In genomic region chr11:96839428-96839827, GRCm38 (mm10) we compare ENCODE assay signal across 17 mouse cellular contexts. TPM values are rescaled to one million over a fixed set of nuclear protein-coding genes. Genes with fewer than 3 reads are reported as not detected.
"Had no signal": no experiment of that assay in that cellular context is flagged by ENCODE, and none has a peak within 500 bp of the region (broad histone marks: within the 10 kb centered on the region; RNA-seq: fewer than 3 reads in every experiment).

No protein-coding gene starts in this region.

- H3K27ac ChIP-seq: kidney, postnatal 0 days; liver, embryonic 13.5 days; lung, embryonic 15.5 days; midbrain, embryonic 10.5 days; midbrain, embryonic 15.5 days; neural tube, embryonic 13.5 days; stomach, embryonic 15.5 days had no signal

- H3K4me2 ChIP-seq: liver, embryonic 13.5 days; lung, embryonic 15.5 days; midbrain, embryonic 15.5 days; neural tube, embryonic 13.5 days; stomach, embryonic 15.5 days had no signal

- H3K36me3 ChIP-seq: liver, embryonic 13.5 days; lung, embryonic 15.5 days; midbrain, embryonic 10.5 days; midbrain, embryonic 15.5 days; neural tube, embryonic 13.5 days; stomach, embryonic 15.5 days had no signal

- H3K9ac ChIP-seq: liver, embryonic 13.5 days; lung, embryonic 15.5 days; midbrain, embryonic 15.5 days; stomach, embryonic 15.5 days had no signal

- H3K4me3 ChIP-seq: liver, embryonic 13.5 days; lung, embryonic 15.5 days; megakaryocyte, embryonic 14.5 days; midbrain, embryonic 10.5 days; midbrain, embryonic 15.5 days; neural tube, embryonic 13.5 days; stomach, embryonic 15.5 days had no signal

- H3K4me1 ChIP-seq: lung, embryonic 15.5 days; midbrain, embryonic 15.5 days; neural tube, embryonic 13.5 days; stomach, embryonic 15.5 days had no signal

- ATAC-seq: intestine, postnatal 0 days; midbrain, embryonic 15.5 days had no signal

- H3K9me3 ChIP-seq: liver, embryonic 13.5 days; lung, embryonic 15.5 days; midbrain, embryonic 10.5 days; midbrain, embryonic 15.5 days; neural tube, embryonic 13.5 days; stomach, embryonic 15.5 days had no signal

- H3K27me3 ChIP-seq: midbrain, embryonic 15.5 days; neural tube, embryonic 13.5 days; stomach, embryonic 15.5 days had no signal

- DNase-seq: kidney, adult 2 months; kidney, postnatal 25 days; liver, embryonic 13.5 days; lung, postnatal 10 days; lung, postnatal 36 days; retina, postnatal 1 day; spleen, adult 18-20 months; thymus, postnatal 36 days had no signal

RNA-seq across cellular contexts. Expression of gene Copz2, which starts 10.2 kb away (rescaled TPM):
- total RNA-seq: neutrophil, adult 5-6 weeks had no signal
